Mouse (Mus musculus): ENCODE measurements at regions not wholly inside any gene's neighbourhood (a gene's known extent, or its start where the extent isn't known, plus 50 kb on each side); places are given as distances from the start of the nearest gene placed in this dataset.
"Not testable (repeated sequence)": the region's sequence is repeated elsewhere in the genome, so short reads cannot be mapped to it uniquely, and the experiment has no call there.

- no peak for ATAC-seq (ENCODE audit: low FRiP score, low TSS enrichment)
- H3K9ac ChIP-seq (replicated peaks; ENCODE audit: low read length): no peak overlapping the region
- H3K4me1 ChIP-seq (ENCODE audit: insufficient read depth, low read length): no peaks in the 10 kb centered on the region
- no peak overlapping the region for H3K4me2 ChIP-seq (replicated peaks; ENCODE audit: low read depth, low read length)
- no peaks in the 10 kb centered on the region for H3K36me3 ChIP-seq (ENCODE audit: insufficient read depth, low read length)
- no peak overlapping the region for H3K27ac ChIP-seq (ENCODE audit: low read length)
- H3K27me3 ChIP-seq (ENCODE audit: insufficient read depth, low read length): no peaks in the 10 kb centered on the region
- no peaks in the 10 kb centered on the region for H3K9me3 ChIP-seq (ENCODE audit: low read length)
- no peak overlapping the region for H3K4me3 ChIP-seq (ENCODE audit: low read length)
- 69% methylated on average over 4 of the region's 4 CpGs for WGBS
These were observed 62.9 kb upstream of the Bet1 start for GRCm38 (mm10) chr6:4149663-4150062.

GRCm38 (mm10) chr6:4158293-4158692 is 71.5 kb upstream of the Bet1 start:
- no peaks in the 10 kb centered on the region for H3K9me3 ChIP-seq (ENCODE audit: low read length)
- 83% methylated on average over 2 of the region's 2 CpGs for WGBS
- H3K36me3 ChIP-seq (ENCODE audit: insufficient read depth, low read length): no peaks in the 10 kb centered on the region
- no peak overlapping the region for H3K9ac ChIP-seq (replicated peaks; ENCODE audit: low read length)
- no peak overlapping the region for H3K4me2 ChIP-seq (replicated peaks; ENCODE audit: low read depth, low read length)
- no peaks in the 10 kb centered on the region for H3K4me1 ChIP-seq (ENCODE audit: insufficient read depth, low read length)
- no peak overlapping the region for H3K4me3 ChIP-seq (ENCODE audit: low read length)
- ATAC-seq (ENCODE audit: low FRiP score, low TSS enrichment): no peak
- H3K27me3 ChIP-seq (ENCODE audit: insufficient read depth, low read length): no peaks in the 10 kb centered on the region
- no peak overlapping the region for H3K27ac ChIP-seq (ENCODE audit: low read length)

- Histone ChIP-seq H3K9ac (replicated peaks; ENCODE audit: low read length) (no peak overlapping the region), H3K4me1 (ENCODE audit: insufficient read depth, low read length) (no peaks in the 10 kb centered on the region), H3K36me3 (ENCODE audit: insufficient read depth, low read length) (no peaks in the 10 kb centered on the region), H3K27me3 (ENCODE audit: insufficient read depth, low read length) (no peaks in the 10 kb centered on the region), H3K4me3 (ENCODE audit: low read length) (no peak overlapping the region), H3K9me3 (ENCODE audit: low read length) (peaks cover 4% of the 10 kb centered on the region; the same call in 1 of the 2 replicates), H3K4me2 (replicated peaks; ENCODE audit: low read depth, low read length) (no peak overlapping the region), H3K27ac (ENCODE audit: low read length) (no peak overlapping the region)
- no peak for ATAC-seq (ENCODE audit: low FRiP score, low TSS enrichment)
- 47% methylated on average over 1 of the region's 1 CpGs for WGBS
These were observed 77.0 kb upstream of the Bet1 start for GRCm38 (mm10) chr6:4163733-4164132.

GRCm38 (mm10) chr6:4167112-4167511 is 80.3 kb upstream of the Bet1 start:
- ATAC-seq (ENCODE audit: low FRiP score, low TSS enrichment): no peak
- Histone ChIP-seq H3K36me3 (ENCODE audit: insufficient read depth, low read length) (no peaks in the 10 kb centered on the region), H3K9ac (replicated peaks; ENCODE audit: low read length) (no peak overlapping the region), H3K4me2 (replicated peaks; ENCODE audit: low read depth, low read length) (no peak overlapping the region), H3K27me3 (ENCODE audit: insufficient read depth, low read length) (no peaks in the 10 kb centered on the region), H3K4me1 (ENCODE audit: insufficient read depth, low read length) (no peaks in the 10 kb centered on the region), H3K9me3 (ENCODE audit: low read length) (peaks cover 4% of the 10 kb centered on the region; the same call in 1 of the 2 replicates), H3K4me3 (ENCODE audit: low read length) (no peak overlapping the region), H3K27ac (ENCODE audit: low read length) (no peak overlapping the region)
- WGBS: 75% methylated on average over 4 of the region's 4 CpGs

DNA sequence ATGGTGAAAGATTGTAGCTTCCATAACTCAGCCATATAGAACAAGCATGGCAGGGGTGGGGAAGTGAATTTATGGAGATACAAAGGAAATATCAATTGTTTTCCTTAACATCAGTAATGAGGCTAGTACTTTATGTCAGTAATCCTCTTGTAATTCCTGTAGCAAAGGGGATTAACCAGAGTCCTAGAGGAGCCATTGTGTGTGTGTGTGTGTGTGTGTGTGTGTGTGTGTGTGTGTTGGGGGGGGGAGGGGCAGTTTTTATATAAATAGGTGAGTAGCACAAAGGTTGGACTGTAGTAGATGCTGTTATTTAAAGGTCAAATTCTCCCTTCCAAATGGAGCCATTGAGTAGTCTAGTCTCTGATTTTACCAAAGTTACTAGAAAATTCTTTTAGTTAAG is 81.0 kb upstream of the Bet1 start:
- H3K27ac ChIP-seq (ENCODE audit: low read length): no peak overlapping the region
- no peak overlapping the region for H3K4me2 ChIP-seq (replicated peaks; ENCODE audit: low read depth, low read length)
- no peak overlapping the region for H3K4me3 ChIP-seq (ENCODE audit: low read length)
- no peak overlapping the region for H3K9ac ChIP-seq (replicated peaks; ENCODE audit: low read length)
- ATAC-seq (ENCODE audit: low FRiP score, low TSS enrichment): no peak
- H3K27me3 ChIP-seq (ENCODE audit: insufficient read depth, low read length): no peaks in the 10 kb centered on the region
- H3K36me3 ChIP-seq (ENCODE audit: insufficient read depth, low read length): no peaks in the 10 kb centered on the region
- no peaks in the 10 kb centered on the region for H3K4me1 ChIP-seq (ENCODE audit: insufficient read depth, low read length)
- peaks cover 4% of the 10 kb centered on the region; the same call in 1 of the 2 replicates for H3K9me3 ChIP-seq (ENCODE audit: low read length)

- Histone ChIP-seq H3K36me3 (ENCODE audit: insufficient read depth, low read length) (no peaks in the 10 kb centered on the region), H3K9me3 (ENCODE audit: low read length) (peaks cover 4% of the 10 kb centered on the region; the same call in 1 of the 2 replicates), H3K9ac (replicated peaks; ENCODE audit: low read length) (no peak overlapping the region), H3K4me1 (ENCODE audit: insufficient read depth, low read length) (no peaks in the 10 kb centered on the region), H3K27ac (ENCODE audit: low read length) (no peak overlapping the region), H3K4me3 (ENCODE audit: low read length) (no peak overlapping the region), H3K4me2 (replicated peaks; ENCODE audit: low read depth, low read length) (no peak overlapping the region), H3K27me3 (ENCODE audit: insufficient read depth, low read length) (no peaks in the 10 kb centered on the region)
- WGBS: 57% methylated on average over 4 of the region's 4 CpGs
- no peak for ATAC-seq (ENCODE audit: low FRiP score, low TSS enrichment)
These were observed 84.8 kb upstream of the Bet1 start for GRCm38 (mm10) chr6:4171561-4171960.

DNA sequence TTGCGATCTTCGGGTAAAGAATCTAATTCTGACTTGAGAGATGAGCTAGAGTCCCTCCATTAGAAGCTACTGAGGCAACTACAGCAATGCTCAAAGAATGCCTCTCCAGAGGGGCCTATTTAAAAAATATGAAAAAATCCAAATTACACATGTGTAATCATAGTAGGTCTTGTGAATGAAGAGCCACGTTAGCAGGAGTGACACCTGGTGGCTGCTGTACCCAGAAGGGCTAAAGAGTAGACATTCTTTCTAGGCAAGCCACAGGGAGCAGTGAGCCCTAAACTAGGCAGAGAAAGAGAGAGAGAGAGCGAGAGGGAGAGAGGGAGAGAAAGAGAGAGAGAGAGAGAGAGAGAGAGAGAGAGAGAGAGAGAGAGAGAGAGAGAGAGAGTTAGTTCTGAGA is 100.9 kb upstream of the Bet1 start:
- no peaks in the 10 kb centered on the region for H3K27me3 ChIP-seq (ENCODE audit: insufficient read depth, low read length)
- no peak overlapping the region for H3K4me2 ChIP-seq (replicated peaks; ENCODE audit: low read depth, low read length)
- H3K4me3 ChIP-seq (ENCODE audit: low read length): no peak overlapping the region
- H3K4me1 ChIP-seq (ENCODE audit: insufficient read depth, low read length): no peaks in the 10 kb centered on the region
- H3K9ac ChIP-seq (replicated peaks; ENCODE audit: low read length): no peak overlapping the region
- H3K9me3 ChIP-seq (ENCODE audit: low read length): no peaks in the 10 kb centered on the region
- 68% methylated on average over 4 of the region's 4 CpGs for WGBS
- no peak for ATAC-seq (ENCODE audit: low FRiP score, low TSS enrichment)
- H3K27ac ChIP-seq (ENCODE audit: low read length): no peak overlapping the region
- H3K36me3 ChIP-seq (ENCODE audit: insufficient read depth, low read length): no peaks in the 10 kb centered on the region

- H3K4me2 ChIP-seq (replicated peaks; ENCODE audit: low read depth, low read length); H3K9ac ChIP-seq (replicated peaks; ENCODE audit: low read length); H3K27ac ChIP-seq (ENCODE audit: low read length); H3K36me3 ChIP-seq (ENCODE audit: insufficient read depth, low read length); H3K9me3 ChIP-seq (ENCODE audit: low read length); ATAC-seq (ENCODE audit: low FRiP score, low TSS enrichment); H3K4me3 ChIP-seq (ENCODE audit: low read length); H3K27me3 ChIP-seq (ENCODE audit: insufficient read depth, low read length); H3K4me1 ChIP-seq (ENCODE audit: insufficient read depth, low read length): not testable (repeated sequence)
- 70% methylated on average over 5 of the region's 5 CpGs for WGBS
These were observed 104.2 kb upstream of the Bet1 start for GRCm38 (mm10) chr6:4190976-4191375.

- no peaks in the 10 kb centered on the region for H3K4me1 ChIP-seq (ENCODE audit: insufficient read depth, low read length)
- H3K9me3 ChIP-seq (ENCODE audit: low read length): no peaks in the 10 kb centered on the region
- no peak overlapping the region for H3K4me3 ChIP-seq (ENCODE audit: low read length)
- no peak overlapping the region for H3K4me2 ChIP-seq (replicated peaks; ENCODE audit: low read depth, low read length)
- H3K9ac ChIP-seq (replicated peaks; ENCODE audit: low read length): no peak overlapping the region
- H3K27me3 ChIP-seq (ENCODE audit: insufficient read depth, low read length): no peaks in the 10 kb centered on the region
- ATAC-seq (ENCODE audit: low FRiP score, low TSS enrichment): no peak
- WGBS: 79% methylated on average over 5 of the region's 5 CpGs
- no peaks in the 10 kb centered on the region for H3K36me3 ChIP-seq (ENCODE audit: insufficient read depth, low read length)
- H3K27ac ChIP-seq (ENCODE audit: low read length): no peak overlapping the region
These were observed 106.5 kb upstream of the Bet1 start for GRCm38 (mm10) chr6:4193286-4193685.

DNA sequence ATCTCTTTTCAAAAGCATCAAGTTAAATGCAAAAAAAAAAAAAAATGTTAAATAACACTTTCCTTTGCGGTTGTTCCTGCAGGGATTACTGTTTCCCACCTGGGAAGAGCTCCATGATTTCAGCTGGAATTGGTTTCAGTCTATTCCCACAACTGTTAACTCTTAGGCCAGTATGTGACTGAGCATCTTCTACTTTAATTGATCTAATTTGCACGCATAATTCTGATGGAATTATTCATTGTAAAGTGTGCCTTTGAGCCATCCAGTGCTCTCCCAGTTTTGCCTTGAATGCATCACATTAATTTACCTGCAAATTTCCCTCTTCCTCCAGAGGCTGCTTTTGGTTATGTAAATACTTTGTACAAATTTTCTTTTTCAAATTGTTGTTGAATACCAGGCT is 114.4 kb upstream of the Bet1 start:
- Histone ChIP-seq H3K4me3 (ENCODE audit: low read length) (no peak overlapping the region), H3K9me3 (ENCODE audit: low read length) (no peaks in the 10 kb centered on the region), H3K36me3 (ENCODE audit: insufficient read depth, low read length) (no peaks in the 10 kb centered on the region), H3K4me1 (ENCODE audit: insufficient read depth, low read length) (no peaks in the 10 kb centered on the region), H3K27ac (ENCODE audit: low read length) (no peak overlapping the region), H3K9ac (replicated peaks; ENCODE audit: low read length) (no peak overlapping the region), H3K4me2 (replicated peaks; ENCODE audit: low read depth, low read length) (no peak overlapping the region), H3K27me3 (ENCODE audit: insufficient read depth, low read length) (no peaks in the 10 kb centered on the region)
- 67% methylated on average over 2 of the region's 2 CpGs for WGBS
- no peak for ATAC-seq (ENCODE audit: low FRiP score, low TSS enrichment)

GRCm38 (mm10) chr6:4205681-4206080 is 118.9 kb upstream of the Bet1 start:
- Histone ChIP-seq H3K4me2 (replicated peaks; ENCODE audit: low read depth, low read length) (no peak overlapping the region), H3K4me1 (ENCODE audit: insufficient read depth, low read length) (no peaks in the 10 kb centered on the region), H3K9ac (replicated peaks; ENCODE audit: low read length) (no peak overlapping the region), H3K9me3 (ENCODE audit: low read length) (no peaks in the 10 kb centered on the region), H3K4me3 (ENCODE audit: low read length) (no peak overlapping the region), H3K27ac (ENCODE audit: low read length) (no peak overlapping the region), H3K27me3 (ENCODE audit: insufficient read depth, low read length) (no peaks in the 10 kb centered on the region), H3K36me3 (ENCODE audit: insufficient read depth, low read length) (no peaks in the 10 kb centered on the region)
- ATAC-seq (ENCODE audit: low FRiP score, low TSS enrichment): no peak
- WGBS: 73% methylated on average over 5 of the region's 5 CpGs

All from kidney, embryonic 16.5 days (tissue).